Mouse (Mus musculus) retina, postnatal 7 days (tissue): ENCODE results near the gene Zfp740.
"Not testable (repeated sequence)": the region's sequence is repeated elsewhere in the genome, so short reads cannot be mapped to it uniquely, and the experiment has no call there.

ENCODE experiments used
- DNase-seq: peaks from one replicate; pipeline ENCODE4 v3.0.0-alpha.2; 2012; ENCODE audit warnings: low read depth, low spot score

The Zfp740 gene

GRCm38 (mm10) chr15:102202971-102203834 lies at the start of gene Zfp740:
Zfp740 (plus strand) TSS chr15:102203249.
- peak; percentile 92 for DNase-seq

GRCm38 (mm10) chr15:102155006-102155405 lies 48.0 kb upstream of the Zfp740 start:
- DNase-seq, result not testable (repeated sequence)

GRCm38 (mm10) chr15:102156836-102157235 lies 46.2 kb upstream of the Zfp740 start:
- no peak for DNase-seq

- no peak for DNase-seq
Observed at GRCm38 (mm10) chr15:102160415-102161060, 42.5 kb upstream of the Zfp740 start.

GRCm38 (mm10) chr15:102163900-102164693 lies 39.0 kb upstream of the Zfp740 start:
- no peak for DNase-seq

- no peak for DNase-seq
Observed at GRCm38 (mm10) chr15:102165468-102166100, 37.5 kb upstream of the Zfp740 start.

- no peak for DNase-seq
Observed at GRCm38 (mm10) chr15:102167620-102168021, 35.4 kb upstream of the Zfp740 start.

- DNase-seq, result no peak
Observed at GRCm38 (mm10) chr15:102169064-102169463, 34.0 kb upstream of the Zfp740 start.

- DNase-seq, result no peak
Observed at GRCm38 (mm10) chr15:102173581-102173980, 29.5 kb upstream of the Zfp740 start.

- no peak for DNase-seq
Observed at GRCm38 (mm10) chr15:102175736-102176319, 27.2 kb upstream of the Zfp740 start.

GRCm38 (mm10) chr15:102176571-102177316 lies 26.3 kb upstream of the Zfp740 start:
- no peak for DNase-seq

GRCm38 (mm10) chr15:102177417-102177816 lies 25.6 kb upstream of the Zfp740 start:
- no peak for DNase-seq

GRCm38 (mm10) chr15:102178279-102178678 lies 24.8 kb upstream of the Zfp740 start:
- peak; percentile 62 for DNase-seq

- no peak for DNase-seq
Observed at GRCm38 (mm10) chr15:102179106-102179505, 23.9 kb upstream of the Zfp740 start.

- DNase-seq, result no peak
Observed at GRCm38 (mm10) chr15:102179924-102180323, 23.1 kb upstream of the Zfp740 start.

- DNase-seq, result no peak
Observed at GRCm38 (mm10) chr15:102183076-102183475, 20.0 kb upstream of the Zfp740 start.

- no peak for DNase-seq
Observed at GRCm38 (mm10) chr15:102186239-102186638, 16.8 kb upstream of the Zfp740 start.

- DNase-seq, result no peak
Observed at GRCm38 (mm10) chr15:102188096-102188495, 15.0 kb upstream of the Zfp740 start.

GRCm38 (mm10) chr15:102188883-102189282 lies 14.2 kb upstream of the Zfp740 start:
- DNase-seq, result no peak

GRCm38 (mm10) chr15:102191699-102192098 lies 11.3 kb upstream of the Zfp740 start:
- no peak for DNase-seq
